Mouse (Mus musculus) testis, adult 10 weeks (tissue): Measurements from ENCODE around the gene Mycn. TPM values are rescaled to one million over a fixed set of nuclear protein-coding genes. Genes with fewer than 3 reads are reported as not detected.

Experiments used
- polyA plus RNA-seq: library from polyadenylated mRNA; stranded (reverse); fragments of 350-450 nt; fragmentation: Illumina TruSeq; extraction: RNeasy Lipid Tissue Mini Kit (QIAGEN cat#74804); gene quantifications from one replicate; pipeline ENCODE4 v1.2.3, GENCODE M21; 2014; ENCODE audit warnings: low read depth, low replicate concordance

Mycn gene
- 1.5 TPM for polyA plus RNA-seq

DNA sequence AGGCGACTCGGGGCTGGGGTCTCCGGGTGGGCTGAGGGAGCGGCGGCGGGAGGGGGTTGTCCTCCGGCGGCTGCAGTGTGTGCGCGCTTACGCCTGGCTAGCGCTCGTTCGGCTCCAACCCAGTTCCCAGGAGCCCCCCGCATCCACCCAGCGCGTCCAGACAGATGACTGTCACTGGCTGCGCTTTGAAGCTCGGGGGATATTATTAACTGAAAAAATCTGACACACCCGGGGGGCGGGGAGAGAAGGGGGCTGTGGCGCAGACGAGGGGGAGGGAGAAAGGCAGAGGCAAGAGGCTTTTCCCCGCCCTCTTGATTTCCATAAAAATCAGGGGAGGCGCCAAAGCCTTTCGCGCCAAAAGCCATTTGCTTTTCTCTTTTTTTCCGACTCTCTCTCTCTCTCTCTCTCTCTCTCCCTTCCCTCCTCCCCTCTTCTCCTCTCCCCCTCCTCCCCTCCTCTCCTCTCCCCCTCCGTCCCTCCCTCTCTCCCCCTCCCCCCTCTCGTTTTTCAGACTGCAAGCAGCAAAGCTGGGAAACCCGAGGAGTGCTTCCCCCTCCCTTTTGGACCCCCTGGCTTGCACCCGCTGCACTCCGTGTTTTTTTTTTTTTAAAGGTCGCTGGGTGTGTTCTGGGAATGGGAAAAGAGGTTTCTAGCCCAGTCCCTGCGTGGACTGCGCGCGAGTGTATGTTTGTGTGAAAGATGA, at the start of gene Mycn:
Mycn (minus strand) TSS at position 254 of the 703 bp plus-strand sequence.

